Mouse (Mus musculus) neutrophil, adult 5-6 weeks (primary cell): Measurements from ENCODE around the gene Olfr196. TPM values are rescaled to one million over a fixed set of nuclear protein-coding genes. Genes with fewer than 3 reads are reported as not detected.
"Not testable (repeated sequence)": the region's sequence is repeated elsewhere in the genome, so short reads cannot be mapped to it uniquely, and the experiment has no call there.

ENCODE experiments used
- ATAC-seq: fragments of 151-379, 151-347 bp; 2 replicates; pipeline ENCODE4 v1.8.0; 2017; ENCODE audit warnings: mild to moderate bottlenecking, moderate TSS enrichment; ENCODE audit not compliant: insufficient number of reproducible peaks, poor library complexity, low FRiP score, severe bottlenecking; ENCODE audit errors: extremely low read depth
- total RNA-seq: library from RNA; stranded (forward); fragments of 200-1000 nt; gene quantifications from 2 replicates; pipeline ENCODE4 v1.2.3, GENCODE M21; 2017

Gene Olfr196
- total RNA-seq, result not detected in 2 replicates

DNA sequence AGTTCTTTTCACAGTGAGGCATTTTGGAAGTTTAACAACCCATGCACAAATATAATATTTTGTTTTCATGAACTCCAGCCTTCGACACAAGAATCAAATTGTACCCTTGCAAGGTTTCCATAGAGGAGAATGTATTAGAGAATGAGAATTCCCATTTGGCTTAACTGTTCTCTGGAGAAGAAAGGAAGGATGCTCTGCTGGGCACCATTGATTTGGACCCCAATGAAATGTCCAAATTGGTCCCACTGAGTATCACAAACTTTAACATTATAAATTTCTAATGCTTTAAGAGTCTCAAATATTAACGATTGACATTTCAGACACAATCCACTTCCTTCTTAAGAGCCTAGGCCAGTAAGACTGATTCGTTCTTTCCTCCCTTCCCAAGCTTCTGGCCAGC lies at the start of gene Olfr196:
Gene Olfr196 (minus strand): TSS at position 101 of the 400 bp plus-strand sequence.
- ATAC-seq, result no peak

DNA sequence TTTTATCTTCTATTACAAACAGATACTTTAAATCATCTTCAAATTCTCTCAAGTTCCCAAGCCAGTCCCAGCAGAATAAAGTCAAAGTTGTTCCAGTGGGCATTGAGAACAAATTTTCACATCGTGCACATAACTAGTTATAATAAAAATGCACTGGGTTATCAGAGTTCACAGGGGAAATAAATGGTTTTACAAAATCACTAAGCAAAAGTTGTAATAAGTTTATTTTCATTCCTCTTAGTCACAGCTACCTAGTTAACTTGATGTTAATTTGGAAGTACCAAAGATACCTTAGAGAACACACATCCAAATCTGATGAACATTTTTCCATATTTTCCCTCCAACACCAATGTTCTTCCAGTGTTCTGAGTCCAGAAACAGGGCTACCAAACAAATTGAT lies 49.4 kb upstream of the Olfr196 start, which contains the start of gene Olfr199:
Gene Olfr199 (minus strand): TSS at position 101 of the 400 bp plus-strand sequence.
- ATAC-seq, result not testable (repeated sequence)

DNA sequence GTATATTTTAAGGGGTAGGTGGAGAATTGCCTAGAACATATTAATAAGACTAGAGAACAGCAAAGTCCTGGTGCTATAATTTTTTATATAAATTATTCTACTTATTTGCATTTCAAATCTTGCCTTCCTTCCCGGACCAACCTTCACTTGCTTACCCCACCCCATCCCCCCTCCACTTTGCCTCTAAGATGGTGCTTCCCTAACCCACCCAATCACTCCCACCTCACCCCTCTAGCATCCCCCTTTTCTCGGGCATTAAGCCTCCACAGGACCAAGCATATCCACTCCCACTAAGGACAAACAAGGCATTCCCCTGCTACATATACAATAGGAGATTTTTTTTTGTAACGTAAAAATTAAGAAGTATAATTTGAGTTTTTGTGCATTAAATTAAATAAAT lies 47.6 kb upstream of the Olfr196 start:
- not testable (repeated sequence) for ATAC-seq

DNA sequence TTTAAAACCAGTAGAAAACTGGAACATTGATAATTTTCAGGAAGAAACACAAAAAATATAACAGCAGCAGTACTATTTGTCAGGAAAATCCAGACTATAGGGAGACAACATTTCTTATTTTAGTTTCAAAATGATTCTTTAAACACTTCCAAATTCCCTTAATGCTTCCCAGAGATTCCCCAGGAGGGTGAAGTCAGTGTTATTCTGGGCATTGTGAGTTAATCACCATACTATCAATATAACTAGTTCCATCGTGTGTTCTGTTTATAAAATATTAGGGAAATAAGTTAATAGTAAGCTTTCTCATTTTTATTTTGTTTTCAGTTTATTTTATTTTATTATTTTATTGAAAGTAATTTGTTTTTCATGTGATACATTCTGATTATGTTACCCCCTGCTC lies 33.2 kb upstream of the Olfr196 start, which contains the start of gene Olfr198:
Gene Olfr198 (minus strand): TSS at position 101 of the 400 bp plus-strand sequence.
- not testable (repeated sequence) for ATAC-seq

DNA sequence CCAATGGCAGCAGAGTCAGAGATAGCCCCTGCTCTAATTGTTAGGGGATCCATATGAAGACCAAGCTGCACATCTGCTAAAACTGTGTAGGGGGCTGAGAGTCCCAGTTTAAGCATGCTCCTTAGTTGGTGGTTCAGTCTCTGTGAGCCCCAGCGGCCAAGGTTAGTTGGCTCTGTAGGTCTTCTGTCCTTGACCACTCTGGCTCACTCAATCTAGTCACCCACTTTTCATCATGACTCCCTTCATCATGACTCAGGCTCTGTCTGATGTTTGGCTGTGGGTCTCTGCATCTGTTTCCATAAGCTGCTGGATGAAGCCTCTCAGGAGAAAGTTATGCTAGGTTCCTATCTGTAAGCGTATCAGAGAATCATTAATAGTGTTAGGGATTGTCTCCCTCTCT lies 18.3 kb downstream of the Olfr196 start:
- ATAC-seq, result no peak

DNA sequence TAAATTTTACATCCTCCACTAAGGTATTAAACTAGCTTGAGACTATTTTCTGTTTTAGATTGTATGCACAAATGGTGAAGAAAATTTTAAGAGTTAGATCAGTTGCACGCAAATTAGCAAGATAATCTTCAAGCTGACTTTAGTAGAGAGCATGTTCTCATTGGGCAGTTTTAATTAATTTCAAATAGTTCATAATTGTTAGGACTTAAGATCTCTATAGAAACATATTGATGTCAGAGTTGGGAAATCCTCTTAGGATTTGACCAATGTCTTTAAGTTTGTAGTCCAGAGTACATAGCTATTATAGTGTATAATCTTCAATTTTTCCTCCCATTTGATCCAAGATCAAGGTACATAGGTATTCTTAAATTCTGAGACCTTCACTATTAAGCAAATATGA lies 23.5 kb downstream of the Olfr196 start, which contains the start of gene Olfr195:
Gene Olfr195 (plus strand): TSS at position 301 of the 400 bp plus-strand sequence.
- no peak for ATAC-seq

DNA sequence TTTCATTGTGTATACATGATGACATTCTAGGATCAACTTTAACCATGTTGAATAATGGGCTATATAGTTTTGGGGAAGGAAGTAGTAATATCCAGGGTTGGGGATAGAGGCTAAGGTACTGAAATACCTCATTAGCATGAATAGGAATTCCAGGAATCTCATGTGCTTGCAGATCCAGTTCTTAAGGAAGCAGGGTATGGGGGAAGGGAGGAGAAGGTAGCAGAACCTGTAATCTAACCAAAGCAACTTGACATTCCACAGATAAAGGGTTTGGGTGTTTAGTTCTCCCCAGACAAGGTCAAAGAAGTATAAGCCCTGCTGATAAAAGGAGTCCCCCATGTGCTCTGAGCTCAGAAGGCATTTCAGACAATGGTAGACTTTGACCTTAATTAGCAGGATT lies 29.1 kb downstream of the Olfr196 start:
- ATAC-seq, result no peak

DNA sequence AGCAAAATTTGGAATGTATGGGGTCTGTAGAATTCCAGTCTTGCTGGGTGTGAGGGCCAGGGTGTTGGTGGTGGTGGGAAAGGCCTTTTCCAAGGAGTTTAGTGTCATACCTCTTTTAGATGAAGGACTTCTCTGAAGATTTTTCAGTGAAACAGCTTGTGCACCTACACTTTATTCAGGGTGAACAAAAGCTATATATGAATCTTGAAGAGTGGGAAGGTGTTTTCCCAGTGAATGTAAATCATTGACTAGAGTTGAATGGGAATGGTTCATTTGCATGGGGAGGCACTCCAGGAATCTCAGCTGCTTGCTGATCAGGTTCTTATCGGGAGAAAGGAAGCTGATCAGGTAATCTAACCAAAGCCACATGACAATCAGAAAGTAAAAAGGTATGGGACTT lies 39.5 kb downstream of the Olfr196 start:
- no peak for ATAC-seq

DNA sequence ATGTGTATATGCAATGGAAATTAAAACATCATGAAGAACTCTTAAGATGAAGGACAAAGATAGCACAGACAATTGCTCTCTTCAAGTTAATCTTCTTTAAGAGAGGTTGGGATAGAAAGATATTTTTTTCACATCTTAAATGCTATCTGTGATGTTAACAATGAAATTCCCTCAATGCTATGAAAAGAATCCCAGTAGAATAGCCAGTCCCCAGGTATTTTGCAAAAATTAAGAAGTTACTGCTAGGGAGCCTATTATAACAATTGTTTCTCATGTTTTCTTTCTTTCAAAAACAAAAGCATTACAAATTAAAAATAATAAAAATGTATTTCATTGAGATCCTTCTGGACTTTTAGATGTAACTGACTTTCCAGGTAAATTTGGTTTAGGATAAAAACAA lies 49.3 kb downstream of the Olfr196 start, which contains the start of gene Olfr194:
Gene Olfr194 (minus strand): TSS at position 101 of the 400 bp plus-strand sequence.
- ATAC-seq, result no peak

Other genes with a start within 250 kb of the Olfr196 start
- gene Olfr181, start 241.7 kb downstream of the Olfr196 start, total RNA-seq, result not detected in 2 replicates
- not detected in 2 replicates for gene Olfr180, start 241.1 kb downstream of the Olfr196 start, total RNA-seq
- gene Olfr183, start 175.1 kb downstream of the Olfr196 start, total RNA-seq, result not detected in 2 replicates
- not detected in 2 replicates for gene Olfr186, start 140.2 kb downstream of the Olfr196 start, total RNA-seq
- not detected in 2 replicates for gene Olfr187, start 130.7 kb downstream of the Olfr196 start, total RNA-seq
- gene Olfr190, start 92.4 kb downstream of the Olfr196 start, total RNA-seq, result under 0.01 TPM in 1 of 2 replicates, not detected in the other
- gene Olfr191, start 80.6 kb downstream of the Olfr196 start, total RNA-seq, result not detected in 2 replicates
- gene Olfr193, start 58.6 kb downstream of the Olfr196 start, total RNA-seq, result not detected in 2 replicates
- 0.12 TPM in 1 of 2 replicates, not detected in the other for gene Olfr194, start 49.4 kb downstream of the Olfr196 start, total RNA-seq
- gene Olfr195, start 23.4 kb downstream of the Olfr196 start, total RNA-seq, result not detected in 2 replicates
- not detected in 2 replicates for gene Olfr198, start 33.1 kb upstream of the Olfr196 start, total RNA-seq
- gene Olfr199, start 49.3 kb upstream of the Olfr196 start, total RNA-seq, result not detected in 2 replicates
- not detected in 2 replicates for gene Olfr201, start 102.2 kb upstream of the Olfr196 start, total RNA-seq
- not detected in 2 replicates for gene Olfr202, start 116.3 kb upstream of the Olfr196 start, total RNA-seq
- gene Olfr203, start 128.4 kb upstream of the Olfr196 start, total RNA-seq, result not detected in 2 replicates
- not detected in 2 replicates for gene Olfr204, start 147.8 kb upstream of the Olfr196 start, total RNA-seq
- not detected in 2 replicates for gene Olfr205, start 160.7 kb upstream of the Olfr196 start, total RNA-seq
- 0.47 TPM in 1 of 2 replicates, not detected in the other for gene Olfr206, start 178.8 kb upstream of the Olfr196 start, total RNA-seq
- gene Olfr209, start 193.5 kb upstream of the Olfr196 start, total RNA-seq, result not detected in 2 replicates
- gene Gabrr3, start 236.9 kb upstream of the Olfr196 start, total RNA-seq, result not detected in 2 replicates